Mouse (Mus musculus) layer of hippocampus, adult 9-11 months (tissue): ENCODE results near the gene Nynrin.

ENCODE experiments used
- DNase-seq: peaks from one replicate; pipeline ENCODE4 v3.0.0; 2022

The Nynrin gene

DNA sequence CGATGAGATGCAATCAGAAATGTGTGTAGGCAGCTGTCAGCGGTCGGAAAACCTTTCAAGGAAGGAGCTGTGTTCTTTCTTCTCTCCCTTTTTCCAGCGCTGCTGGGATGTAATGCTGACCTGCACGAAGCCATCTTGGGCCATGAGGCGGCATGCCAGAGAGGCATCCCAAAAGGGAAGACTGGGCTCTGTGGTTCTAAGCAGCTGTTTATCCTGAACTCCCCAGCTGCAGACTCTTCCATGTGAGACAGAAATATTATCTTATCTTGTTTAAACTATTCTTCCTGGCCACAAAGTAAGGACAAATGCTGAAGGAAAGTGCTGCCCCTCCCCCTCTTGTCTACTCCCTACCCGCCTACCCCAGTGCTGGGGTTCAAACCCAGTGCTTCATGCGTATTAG lies 27.2 kb downstream of the Nynrin start:
- no peak for DNase-seq

DNA sequence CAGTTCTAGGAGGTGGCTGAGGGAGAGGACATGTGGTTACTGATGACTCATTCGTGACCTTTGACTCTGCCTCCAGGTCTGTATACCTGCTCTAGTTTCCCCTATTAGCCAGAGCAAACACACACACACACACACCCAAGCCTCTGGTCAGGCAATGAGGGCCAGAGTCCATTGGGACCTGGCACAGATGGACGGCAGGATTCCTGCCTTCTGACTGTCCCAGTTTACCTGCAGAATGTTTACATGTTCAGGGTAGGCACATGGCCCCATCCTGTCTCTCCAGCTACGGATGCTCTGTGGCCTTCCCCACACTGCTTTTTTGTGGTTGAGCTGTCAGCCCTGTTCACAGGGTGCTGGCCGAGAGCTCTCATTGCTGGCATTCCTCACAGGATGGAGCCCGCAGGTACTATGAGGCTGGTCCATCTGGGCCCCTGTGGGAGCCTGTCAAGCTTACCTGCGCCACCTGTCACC lies 28.4 kb downstream of the Nynrin start:
- DNase-seq = no peak

DNA sequence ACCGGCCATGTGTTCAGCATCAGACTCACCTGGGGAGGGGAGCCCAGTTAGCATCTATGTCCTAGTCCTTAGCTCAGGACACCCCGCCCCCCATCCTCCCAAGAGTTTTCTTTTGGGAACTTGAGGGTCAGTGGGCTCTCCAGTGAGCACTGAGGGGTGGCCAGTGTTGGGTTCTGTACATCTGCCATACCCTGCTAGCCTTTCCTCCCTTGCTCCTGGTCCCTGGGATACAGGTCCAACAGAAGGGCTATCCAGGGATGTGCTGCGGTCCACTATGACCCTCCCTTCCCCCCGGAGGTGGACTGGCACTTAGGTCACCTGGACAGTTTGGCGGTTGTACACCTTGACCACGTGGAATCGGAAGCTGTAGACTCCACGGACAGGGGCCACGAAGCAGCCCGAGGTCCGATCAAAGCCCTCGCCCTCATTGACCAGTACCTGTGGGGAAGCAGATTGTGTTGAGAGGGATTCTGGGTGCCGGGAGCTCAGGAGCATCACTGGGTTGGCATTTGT lies 29.4 kb downstream of the Nynrin start:
- DNase-seq = no peak

DNA sequence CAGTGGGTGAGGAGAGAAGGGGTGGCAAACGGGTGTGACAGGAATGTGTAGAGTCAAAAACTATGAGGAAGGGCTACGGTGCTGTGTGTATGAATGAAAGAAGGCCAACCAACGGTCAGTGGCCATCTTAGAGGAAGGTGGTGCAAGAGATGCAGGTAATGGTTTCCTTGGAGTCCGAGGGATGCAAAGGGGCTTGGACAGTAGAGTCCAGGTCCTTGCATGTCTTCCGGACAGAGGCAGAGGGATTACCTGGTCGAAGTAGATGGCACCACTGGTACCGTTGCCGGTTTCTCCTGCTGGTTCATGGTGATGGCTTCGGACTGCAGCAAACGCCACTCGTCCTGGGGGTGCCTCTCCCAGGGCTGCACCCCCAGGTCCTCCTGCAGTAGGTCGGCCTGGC lies 29.9 kb downstream of the Nynrin start:
- no peak for DNase-seq

DNA sequence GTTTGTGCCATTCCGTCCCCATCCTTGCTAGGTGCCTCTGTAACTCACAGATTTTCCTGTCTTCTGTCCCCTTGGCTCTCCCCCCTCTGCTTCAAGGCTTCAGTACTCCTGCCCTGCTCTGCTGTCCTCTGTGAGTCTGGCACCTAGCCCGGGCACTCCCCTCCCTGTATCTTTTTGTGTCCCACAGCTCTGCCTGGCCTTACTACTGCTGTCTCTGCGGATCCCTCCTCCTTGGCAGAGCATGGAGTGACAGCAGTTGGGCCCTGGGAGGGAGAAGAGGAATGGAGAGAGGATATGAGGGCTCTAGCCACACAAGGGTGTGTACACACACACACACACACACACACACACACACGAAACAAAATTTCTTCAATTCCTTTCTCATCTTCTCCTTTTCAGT lies 30.4 kb downstream of the Nynrin start, which contains the start of gene Cbln3:
TSS of gene Cbln3 (minus strand) at position 227 of the 400 bp plus-strand sequence.
- no peak for DNase-seq

DNA sequence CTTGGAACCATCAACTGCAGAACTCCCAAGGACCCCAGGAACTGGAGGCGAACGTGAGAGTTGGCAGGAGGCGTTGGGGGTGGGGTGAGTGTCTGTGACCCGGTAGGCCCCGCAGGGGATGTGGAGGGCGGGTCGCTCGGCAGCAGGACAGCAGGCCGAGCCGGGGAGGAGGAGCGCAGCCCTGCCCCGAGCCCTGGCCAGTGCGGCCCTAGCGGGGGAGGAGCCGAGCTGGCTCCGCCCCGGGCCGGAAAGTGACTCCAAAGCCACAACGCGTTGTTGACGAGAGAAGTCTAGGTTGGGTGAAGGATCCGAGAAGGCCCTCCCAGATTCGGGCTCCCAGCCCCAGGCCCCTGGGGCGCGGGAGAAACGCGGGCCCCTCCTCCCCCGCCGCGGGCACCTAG lies 30.9 kb downstream of the Nynrin start, which contains the start of gene Khnyn:
TSS of gene Khnyn (plus strand) at position 235 of the 401 bp plus-strand sequence.
- DNase-seq = peak; percentile 88

DNA sequence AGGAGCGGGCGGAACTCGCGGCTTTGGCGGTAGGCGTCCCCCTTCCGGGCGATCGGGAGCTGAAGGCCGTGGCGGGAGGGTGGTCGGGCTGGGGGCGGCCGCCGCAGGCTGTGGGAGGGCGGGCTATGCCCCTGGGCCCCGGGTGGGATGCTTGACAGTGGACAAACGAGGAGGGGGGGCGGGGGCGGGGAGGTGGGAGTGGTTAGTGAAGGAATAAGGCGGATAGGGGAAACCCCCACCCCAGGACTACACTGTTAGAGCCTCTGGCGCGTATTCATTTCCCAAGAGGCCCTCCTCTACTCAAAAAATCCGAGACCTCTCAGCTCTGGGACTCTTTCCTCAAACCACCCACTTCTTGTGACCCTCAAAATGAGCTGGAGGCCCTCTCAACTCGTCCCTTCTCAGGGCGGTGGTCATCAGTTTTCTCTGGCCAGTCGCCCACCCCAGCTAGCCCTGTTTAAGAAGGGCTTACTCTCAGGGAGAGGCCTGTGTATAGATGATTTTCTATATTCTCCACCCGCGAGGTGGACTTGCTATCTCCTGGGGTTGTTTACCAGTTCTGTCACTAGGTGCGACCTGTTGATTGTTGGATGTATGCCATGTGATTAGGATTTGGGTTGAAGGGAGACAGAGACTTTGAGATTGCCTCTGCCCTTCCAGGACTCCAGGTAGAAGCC lies 31.4 kb downstream of the Nynrin start:
- DNase-seq = no peak

DNA sequence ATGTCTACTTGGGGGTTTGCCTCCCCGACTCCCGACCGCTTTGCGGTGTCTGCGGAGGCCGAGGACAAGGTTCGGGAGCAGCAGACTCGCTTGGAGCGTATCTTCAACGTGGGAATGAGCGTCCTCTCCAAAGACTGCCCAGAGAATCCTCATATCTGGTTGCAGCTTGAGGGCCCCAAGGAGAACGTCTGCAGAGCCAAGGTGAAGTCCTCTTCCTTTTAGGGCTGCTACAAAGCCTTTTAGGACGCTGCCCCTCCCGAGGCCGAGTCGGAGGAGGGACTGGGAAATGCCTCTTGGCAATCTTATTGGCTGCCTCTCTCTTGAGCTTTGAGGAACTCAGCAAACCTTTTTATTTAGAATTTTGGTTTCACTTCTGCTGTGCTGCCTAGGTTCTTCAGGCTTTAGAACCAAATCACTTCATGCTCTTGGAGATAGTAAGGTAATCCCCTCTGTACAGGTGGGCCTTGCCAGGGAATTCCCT lies 32.0 kb downstream of the Nynrin start:
- DNase-seq = peak; percentile 59

DNA sequence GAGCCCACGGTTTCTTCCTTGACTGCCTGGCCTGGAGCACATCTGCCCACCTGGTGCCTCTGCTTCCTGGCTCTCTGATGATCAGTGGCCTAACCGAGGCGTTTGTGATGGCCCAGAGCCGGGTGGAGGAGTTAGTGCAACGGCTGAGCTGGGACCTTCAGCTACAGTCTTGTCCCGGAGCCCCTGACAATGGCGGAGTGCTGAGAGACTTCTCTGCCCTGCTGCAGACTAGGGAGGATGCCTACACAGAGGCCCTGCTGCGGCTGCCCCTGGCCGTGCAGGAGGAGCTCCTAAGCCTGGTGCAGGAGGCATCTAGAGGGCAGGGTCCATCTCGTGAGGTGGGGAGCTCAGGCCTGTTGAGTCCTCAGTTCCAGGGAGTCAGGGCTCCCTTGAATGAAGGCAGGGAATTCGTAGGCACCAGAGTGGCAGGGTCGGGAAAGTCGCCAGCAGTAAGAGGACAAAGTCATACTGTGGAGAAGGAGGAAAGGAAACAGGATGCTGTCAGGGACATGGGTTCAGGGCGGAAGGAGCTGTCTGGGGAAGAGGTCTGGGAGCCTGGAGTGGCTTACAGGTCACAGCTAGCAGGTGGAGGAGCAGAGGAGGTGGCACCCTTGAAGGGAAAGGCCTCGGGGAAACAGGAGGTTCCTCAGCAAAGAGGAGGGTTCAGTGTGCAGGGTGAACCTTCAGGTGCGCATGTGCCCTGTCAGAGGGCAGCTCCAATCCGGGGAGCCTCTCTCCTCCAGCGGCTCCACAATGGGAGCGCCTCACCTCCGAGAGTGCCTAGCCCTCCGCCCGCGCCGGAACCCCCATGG lies 33.0 kb downstream of the Nynrin start:
- DNase-seq = no peak

DNA sequence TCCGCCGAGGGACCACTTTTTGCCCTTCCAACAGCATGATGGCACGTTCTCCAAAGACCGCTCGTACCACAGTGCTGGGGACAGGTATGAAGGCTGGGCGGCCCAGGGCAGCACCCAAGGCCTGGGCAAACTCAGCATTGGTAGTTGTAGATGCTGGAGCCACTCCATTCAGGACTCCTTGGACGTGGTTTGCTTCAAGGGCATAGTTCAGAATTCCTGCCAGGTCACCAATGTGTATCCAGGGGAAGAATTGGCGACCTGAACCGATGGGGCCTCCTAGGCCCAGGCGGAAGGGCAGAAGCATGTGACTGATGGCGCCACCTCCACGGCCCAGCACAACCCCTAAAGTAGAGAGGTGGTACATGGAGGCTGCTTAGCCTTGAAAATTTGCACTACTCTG lies 43.9 kb downstream of the Nynrin start:
- DNase-seq = no peak

DNA sequence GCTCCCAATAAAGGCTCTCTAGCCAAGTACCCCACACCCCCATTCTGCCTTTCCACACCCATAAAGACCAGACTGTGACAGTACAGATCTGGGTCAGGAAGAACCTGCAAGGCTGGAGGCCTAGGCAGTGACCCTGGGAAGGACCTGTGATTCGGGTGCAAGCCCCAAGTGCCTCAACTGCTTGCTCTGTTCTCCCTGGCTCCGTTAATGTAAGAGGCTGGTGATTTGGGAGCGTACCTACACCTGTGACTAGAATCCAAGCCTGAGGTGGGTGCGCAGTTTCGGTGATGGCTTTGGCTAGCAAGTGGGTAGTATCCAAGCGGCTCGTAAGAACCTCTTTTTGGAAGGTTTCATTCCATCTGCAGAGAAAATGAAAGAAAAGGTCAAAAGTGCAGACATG lies 45.1 kb downstream of the Nynrin start:
- no peak for DNase-seq

DNA sequence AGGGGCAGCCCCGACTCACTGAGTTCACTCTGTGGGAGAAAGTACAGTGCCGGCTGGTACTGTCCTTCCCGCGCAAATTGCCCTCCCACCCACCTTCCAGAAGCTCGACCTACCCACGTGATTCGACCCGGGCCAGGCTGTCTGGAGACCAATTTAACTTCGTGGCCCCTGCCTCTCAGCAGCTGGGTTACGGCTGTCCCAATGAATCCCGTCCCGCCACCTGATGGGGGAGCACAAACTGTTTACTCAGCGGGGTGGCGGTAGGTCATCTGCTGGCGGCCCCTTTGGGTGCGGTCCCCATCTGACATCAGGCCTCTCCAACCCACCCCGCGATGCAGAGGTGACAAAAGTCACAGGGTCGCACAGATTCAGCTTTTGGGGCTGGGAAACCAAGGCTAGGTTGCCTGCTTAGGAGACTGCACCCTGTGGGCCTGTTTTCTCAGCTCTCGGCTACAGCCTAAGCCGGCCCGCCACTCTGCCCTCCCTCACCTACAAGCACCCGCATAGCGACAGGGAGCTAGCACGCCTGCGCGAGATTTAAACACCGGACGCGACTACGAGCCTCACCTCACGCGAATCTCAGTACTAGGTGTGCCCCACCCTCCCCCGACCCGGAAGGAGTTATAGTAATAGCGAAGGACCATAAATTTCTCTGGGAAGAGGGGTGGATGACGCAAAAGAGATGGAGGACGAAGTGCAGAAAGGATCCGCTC lies 46.0 kb downstream of the Nynrin start, which contains the start of gene Sdr39u1:
TSS of gene Sdr39u1 (minus strand) at position 593 of the 713 bp plus-strand sequence.
- DNase-seq = peak; percentile 91

DNA sequence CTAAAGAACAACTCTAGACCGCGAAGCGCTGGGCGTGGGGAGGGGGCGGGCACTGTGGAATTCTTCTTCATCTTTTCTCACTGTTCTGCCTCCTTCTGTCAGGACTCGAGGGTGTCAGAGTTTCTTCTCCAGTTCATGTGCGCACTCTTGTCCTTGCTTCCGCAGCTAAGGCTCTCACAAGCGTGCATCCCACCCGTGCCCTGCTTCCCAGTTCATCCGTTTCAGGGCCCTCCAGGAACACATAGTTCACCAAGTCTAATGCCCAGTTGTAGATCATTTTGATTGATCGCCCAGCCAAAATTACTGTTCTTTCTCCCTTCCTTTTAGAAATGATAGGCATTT lies 46.6 kb downstream of the Nynrin start:
- no peak for DNase-seq

DNA sequence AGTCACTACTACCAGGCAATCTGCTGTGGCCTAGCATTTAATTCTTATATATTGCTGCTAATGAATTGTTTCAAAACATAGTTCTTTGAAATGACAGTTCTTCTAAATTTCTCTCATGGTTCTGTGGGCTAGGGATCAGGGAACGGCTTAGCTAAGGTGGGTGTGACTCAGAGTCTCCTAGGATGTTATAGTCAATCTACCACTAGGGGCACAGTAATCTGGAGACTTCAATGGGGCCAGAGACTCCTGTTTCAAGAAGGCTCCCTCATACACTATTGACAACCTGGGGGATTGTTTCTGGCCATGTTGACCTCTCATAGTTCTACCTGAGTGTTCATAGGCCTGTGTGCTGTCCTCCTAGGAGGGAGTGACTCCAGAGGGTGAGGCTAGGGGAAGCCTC lies 51.7 kb downstream of the Nynrin start:
- DNase-seq = no peak

DNA sequence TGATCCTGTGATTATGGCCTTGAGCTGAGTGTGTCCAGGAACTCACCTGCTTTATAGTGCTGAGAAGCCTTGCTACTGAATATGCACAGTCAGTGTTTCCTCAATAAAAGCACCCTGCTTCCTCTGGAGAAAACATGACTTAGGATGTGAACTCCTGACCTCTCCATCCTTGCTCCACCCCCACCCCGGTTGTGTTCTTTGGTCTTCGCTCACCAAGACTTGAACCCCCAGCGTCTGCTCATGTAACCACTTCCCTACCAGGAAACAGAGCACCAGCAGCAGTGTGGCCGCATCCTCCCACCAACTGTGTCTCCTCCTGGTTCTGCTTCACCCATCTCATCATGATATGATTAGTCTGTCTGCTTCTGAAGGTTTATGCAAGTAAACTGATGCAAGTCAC lies 59.6 kb downstream of the Nynrin start:
- DNase-seq = no peak

DNA sequence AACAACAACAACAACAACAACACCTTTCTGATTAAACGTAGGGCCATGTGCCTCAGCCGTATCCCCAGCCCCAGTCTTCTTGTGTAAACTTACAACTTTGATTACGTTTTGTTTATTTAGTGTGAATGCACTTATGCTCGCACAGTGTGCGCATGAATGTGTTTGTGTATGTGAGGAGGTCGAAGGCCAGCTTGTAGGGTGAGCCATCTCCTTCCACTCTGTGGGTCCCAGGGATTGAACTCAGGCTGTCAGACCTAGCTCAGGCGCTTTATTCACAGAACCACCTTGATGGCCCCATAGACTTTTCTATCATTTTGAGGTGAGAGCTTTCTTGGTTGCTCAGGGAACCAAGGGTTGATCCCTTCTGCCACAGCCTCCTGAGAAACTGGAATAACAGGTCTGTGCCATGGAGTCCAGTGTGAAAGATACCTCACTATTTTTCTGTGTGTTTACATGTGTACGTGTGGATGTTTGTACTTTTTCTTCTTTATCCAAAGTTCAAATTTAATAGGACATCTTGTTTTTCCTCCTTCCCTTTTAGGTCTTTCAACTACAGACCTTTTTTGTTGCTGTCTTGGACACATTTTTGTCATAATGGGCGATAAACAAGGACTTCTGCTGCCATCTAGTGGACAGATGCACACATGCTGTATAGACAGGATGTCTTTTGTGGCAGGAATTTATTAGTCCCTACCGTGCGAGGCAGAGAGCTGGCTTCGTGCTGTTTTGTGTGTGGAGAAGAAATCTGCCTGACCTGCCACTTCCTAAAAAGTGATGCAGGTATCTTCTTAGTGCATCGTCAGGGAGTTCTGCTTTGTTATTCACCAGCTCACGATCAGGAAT lies 64.7 kb downstream of the Nynrin start:
- peak; percentile 78 for DNase-seq

DNA sequence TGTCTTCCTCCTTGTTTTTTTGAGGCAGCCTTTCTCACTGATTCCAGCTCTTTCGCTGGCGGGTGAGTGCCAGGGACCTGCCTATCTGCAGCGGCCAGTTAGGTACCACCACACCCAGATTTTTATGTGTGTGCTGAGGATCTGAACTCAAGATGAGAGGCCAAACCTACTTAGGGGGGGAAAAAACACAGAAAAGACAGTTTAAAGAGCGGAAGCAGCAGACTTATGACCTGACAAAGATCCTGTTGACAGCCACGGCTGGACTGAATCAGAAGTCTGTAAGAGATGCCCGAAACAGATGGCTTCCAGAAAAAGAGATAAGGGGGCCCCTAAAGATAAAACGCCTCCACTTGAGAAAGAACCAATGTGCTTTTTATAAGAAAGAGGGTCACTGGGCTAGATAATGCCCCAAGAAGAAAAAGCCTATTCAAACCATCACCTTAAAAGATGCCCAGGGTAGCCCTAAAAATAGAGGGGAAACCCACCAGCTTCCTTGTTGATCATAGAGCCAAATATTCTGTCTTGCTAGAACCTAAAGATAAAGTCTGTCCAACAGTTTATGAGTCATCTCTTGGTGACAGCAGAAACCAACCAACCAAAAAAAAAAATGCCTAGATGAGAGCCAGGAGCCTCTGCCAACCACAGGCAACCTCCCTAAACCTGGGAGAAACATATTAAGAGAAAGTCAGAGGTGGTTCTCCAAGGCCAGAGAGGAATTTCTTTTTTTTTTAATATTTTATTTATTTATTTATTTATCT lies 68.8 kb downstream of the Nynrin start:
- no peak for DNase-seq
